Mouse (Mus musculus) hindbrain, postnatal 0 days (tissue): ENCODE measurements around the gene Slc13a4. TPM values are rescaled to one million over a fixed set of nuclear protein-coding genes. Genes with fewer than 3 reads are reported as not detected.

Experiments
- ATAC-seq: fragments of 200-750 bp; cut with Nextera tagmentation; 2 replicates; pipeline ENCODE4 v1.8.0; 2017; ENCODE audit warnings: mild to moderate bottlenecking, moderate TSS enrichment, moderate library complexity
- DNase-seq: peaks from one replicate; pipeline ENCODE4 v3.0.0-alpha.2; 2015; ENCODE audit warnings: low spot score
- H3K27ac ChIP-seq: fragments of 300-500 bp; sonication (generic); 2 replicates; pipeline ENCODE4 v1.5.1; 2014; ENCODE audit warnings: mild to moderate bottlenecking
- H3K27me3 ChIP-seq: fragments of 300-500 bp; sonication (generic); 2 replicates; pipeline ENCODE4 v1.6.1; 2014; ENCODE audit warnings: low read length, mixed read lengths; ENCODE audit not compliant: insufficient read depth
- H3K36me3 ChIP-seq: fragments of 300-500 bp; sonication (generic); 2 replicates; pipeline ENCODE4 v1.6.1; 2014; ENCODE audit warnings: low read length, mixed read lengths; ENCODE audit not compliant: insufficient read depth
- H3K4me1 ChIP-seq: fragments of 300-500 bp; sonication (generic); 2 replicates; pipeline ENCODE4 v1.6.1; 2014; ENCODE audit warnings: antibody characterized with exemption, low read length, mixed read lengths; ENCODE audit not compliant: insufficient read depth
- H3K4me2 ChIP-seq: fragments of 300-500 bp; sonication (generic); 2 replicates; pipeline ENCODE4 v1.6.1; 2014; ENCODE audit warnings: low read depth, mild to moderate bottlenecking, low read length, moderate library complexity, mixed read lengths
- H3K4me3 ChIP-seq: fragments of 300-500 bp; sonication (generic); 2 replicates; pipeline ENCODE4 v1.5.1; 2014; ENCODE audit warnings: low read length
- H3K9ac ChIP-seq: fragments of 300-500 bp; sonication (generic); replicated peaks from 2 replicates; pipeline ENCODE4 v1.6.1; 2014; ENCODE audit warnings: mild to moderate bottlenecking, low read length, moderate library complexity, mixed read lengths
- H3K9me3 ChIP-seq: fragments of 300-500 bp; sonication (generic); 2 replicates; pipeline ENCODE4 v1.6.1; 2016; ENCODE audit warnings: low read length, mixed read lengths
- CTCF ChIP-seq: IDR thresholded peaks from 2 replicates; pipeline ENCODE4 v1.5.1; 2016; ENCODE audit warnings: antibody characterized with exemption, control low read depth, low read depth
- WGBS: fragments of 180-500 bp; shearing (Covaris S2); extraction: QIAGEN DNeasy Blood & Tissue Kit; methylation state at CpG from one replicate; pipeline ENCODE4 v1.1.7; 2014; 5-methylcytosine and 5-hydroxymethylcytosine counted together
- polyA plus RNA-seq: library from polyadenylated mRNA; unstranded; fragments of >200 nt; fragmentation: Nextera tagmentation; extraction: Ambion mirVana; gene quantifications from 2 replicates; pipeline ENCODE4 v1.2.1, GENCODE M21; 2015
- total RNA-seq: library from RNA; depleted of rRNA; stranded (reverse); fragments of >200 nt; gene quantifications from 2 replicates; pipeline ENCODE4 v1.2.3, GENCODE M21; 2014; rRNA removed

The Slc13a4 gene
- total RNA-seq (13.7 and 22.2 TPM in 2 replicates), polyA plus RNA-seq (14.2 and 14.6 TPM in 2 replicates)

DNA sequence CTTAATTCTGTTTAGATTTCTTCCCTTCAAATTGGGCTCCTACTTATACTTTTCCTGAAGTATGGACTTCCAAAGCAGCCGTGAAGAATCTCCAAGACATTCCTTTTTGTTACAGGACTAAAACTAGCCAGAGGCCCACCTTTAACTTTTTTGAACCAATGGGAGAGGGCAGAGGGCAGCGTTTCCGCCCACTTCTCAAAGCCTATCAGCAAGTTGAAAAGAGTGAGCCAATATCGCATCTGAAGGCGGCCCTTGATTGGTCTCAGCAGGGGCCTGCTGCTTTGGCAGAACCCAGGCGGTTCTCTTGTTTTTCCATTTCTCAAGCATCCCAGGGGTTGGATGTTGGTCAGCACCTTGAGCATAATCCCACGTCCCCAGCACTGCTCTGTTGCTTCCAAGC is at the start of gene Slc13a4:
Gene Slc13a4, minus strand, starts transcription at position 95 of the 400 bp plus-strand sequence.
- no peak for TF ChIP-seq CTCF
- ATAC-seq (no peak), DNase-seq (no peak)
- Histone ChIP-seq H3K27ac (no peak within 1 kb of the TSS), H3K9me3 (no peaks in the 10 kb centered on the region), H3K4me1 (no peaks in the 10 kb centered on the region), H3K9ac (no peak within 1 kb of the TSS), H3K4me3 (no peak within 1 kb of the TSS), H3K27me3 (no peaks in the 10 kb centered on the region), H3K4me2 (no peak within 1 kb of the TSS), H3K36me3 (no peaks in the 10 kb centered on the region)
- 21% methylated on average over 7 of the region's 7 CpGs for WGBS

DNA sequence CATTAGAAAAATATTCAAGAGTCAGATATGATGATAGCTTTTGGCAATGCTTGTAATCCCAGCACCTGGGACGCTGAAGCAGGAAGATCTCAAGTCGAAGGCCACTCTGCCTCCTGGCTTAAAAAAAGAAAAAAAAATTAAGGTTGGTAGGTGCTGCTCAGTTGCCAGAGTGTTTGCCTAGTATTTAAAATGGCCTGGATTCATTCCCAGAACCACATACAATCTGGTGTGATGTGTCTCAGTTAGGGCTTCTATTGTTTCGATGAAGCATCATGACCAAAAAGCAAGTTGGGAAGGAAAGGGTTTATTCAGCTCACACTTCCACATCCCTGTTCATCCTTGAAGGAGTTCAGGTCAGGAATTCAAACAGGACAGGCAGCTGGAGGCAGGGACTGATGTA is 47.4 kb upstream of the Slc13a4 start:
- no peak overlapping the region for H3K27ac ChIP-seq
- H3K4me3 ChIP-seq = no peak overlapping the region
- no peaks in the 10 kb centered on the region for H3K27me3 ChIP-seq
- no peak overlapping the region for H3K4me2 ChIP-seq
- peaks cover 6% of the 10 kb centered on the region for H3K4me1 ChIP-seq
- no peak overlapping the region for H3K9ac ChIP-seq
- DNase-seq = no peak
- WGBS = 82% methylated on average over 3 of the region's 3 CpGs
- no peak for ATAC-seq
- TF ChIP-seq CTCF = no peak
- H3K9me3 ChIP-seq = no peaks in the 10 kb centered on the region
- no peaks in the 10 kb centered on the region for H3K36me3 ChIP-seq

GRCm38 (mm10) chr6:35354622-35354998 is 46.7 kb upstream of the Slc13a4 start:
- Histone ChIP-seq H3K36me3 (no peaks in the 10 kb centered on the region), H3K4me2 (peak overlapping the region; percentile 27), H3K9me3 (no peaks in the 10 kb centered on the region), H3K4me3 (no peak overlapping the region), H3K27ac (no peak overlapping the region), H3K9ac (no peak overlapping the region), H3K27me3 (no peaks in the 10 kb centered on the region), H3K4me1 (peaks cover 6% of the 10 kb centered on the region)
- 15% methylated on average over 6 of the region's 6 CpGs for WGBS
- ATAC-seq (peak; percentile 51; the same call in 1 of the 2 replicates), DNase-seq (peak; percentile 25)
- no peak for TF ChIP-seq CTCF

GRCm38 (mm10) chr6:35353846-35354621 is 46.1 kb upstream of the Slc13a4 start:
- H3K27me3 ChIP-seq = no peaks in the 10 kb centered on the region
- H3K36me3 ChIP-seq = no peaks in the 10 kb centered on the region
- no peak overlapping the region for H3K4me3 ChIP-seq
- ATAC-seq = 0 out of 2 replicates have a peak, but pooled peaks have one; percentile 38
- no peak overlapping the region for H3K9ac ChIP-seq
- H3K4me1 ChIP-seq = peaks cover 6% of the 10 kb centered on the region
- no peak for DNase-seq
- H3K9me3 ChIP-seq = no peaks in the 10 kb centered on the region
- H3K27ac ChIP-seq = no peak overlapping the region
- 14% methylated on average over 16 of the region's 18 CpGs for WGBS
- TF ChIP-seq CTCF = no peak
- peak overlapping the region; percentile 27 for H3K4me2 ChIP-seq

DNA sequence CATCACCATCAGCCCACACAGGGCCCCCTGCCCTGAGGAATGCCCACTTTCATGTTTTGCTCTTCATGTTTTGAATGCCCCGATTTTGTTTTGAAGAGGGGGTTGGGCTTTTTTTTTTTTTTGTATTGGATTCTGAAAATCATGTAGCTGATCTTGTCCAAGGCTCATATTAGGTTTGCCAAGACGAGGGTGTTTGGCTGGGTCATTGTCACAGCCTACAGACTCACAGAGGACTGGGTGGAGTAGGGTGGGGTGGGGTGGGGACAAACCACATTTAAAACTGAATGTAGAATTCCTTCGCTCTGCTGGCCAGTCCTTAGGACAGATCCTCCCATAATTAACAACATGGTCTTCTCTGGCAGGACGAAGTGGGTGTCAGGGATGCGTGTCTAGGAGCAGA is 45.5 kb upstream of the Slc13a4 start:
- WGBS = 56% methylated on average over 5 of the region's 5 CpGs
- TF ChIP-seq CTCF = no peak

DNA sequence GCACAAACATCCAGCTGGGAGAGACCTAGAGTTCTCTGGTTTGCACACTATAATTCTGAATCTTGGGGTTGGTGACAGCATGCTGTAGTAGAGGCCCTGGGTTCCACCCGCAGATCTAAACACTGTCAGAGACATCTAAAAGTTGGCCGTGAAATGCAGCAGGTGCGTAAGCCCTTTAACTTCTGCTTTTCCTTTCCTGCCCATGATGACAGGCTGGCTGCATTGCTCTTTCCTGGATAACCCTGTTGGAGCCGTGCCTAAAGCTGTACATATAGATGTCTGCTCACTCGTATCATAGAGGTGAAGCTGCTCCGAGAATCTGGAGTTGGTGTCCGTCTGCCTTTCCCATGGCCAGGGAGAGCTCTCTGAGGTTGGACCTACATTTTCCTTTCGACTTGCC is 44.9 kb upstream of the Slc13a4 start:
- 81% methylated on average over 8 of the region's 8 CpGs for WGBS
- Histone ChIP-seq H3K4me2 (no peak overlapping the region), H3K4me3 (no peak overlapping the region), H3K4me1 (peaks cover 6% of the 10 kb centered on the region), H3K9ac (no peak overlapping the region), H3K9me3 (no peaks in the 10 kb centered on the region), H3K36me3 (no peaks in the 10 kb centered on the region), H3K27me3 (no peaks in the 10 kb centered on the region), H3K27ac (no peak overlapping the region)
- ATAC-seq (no peak), DNase-seq (no peak)
- TF ChIP-seq CTCF = no peak

More for the DNA sequence above, 45.5 kb upstream of the Slc13a4 start:
- no peaks in the 10 kb centered on the region for H3K36me3 ChIP-seq
- H3K9ac ChIP-seq = no peak overlapping the region
- DNase-seq (no peak), ATAC-seq (no peak)
- H3K9me3 ChIP-seq = no peaks in the 10 kb centered on the region
- H3K4me2 ChIP-seq = no peak overlapping the region
- no peaks in the 10 kb centered on the region for H3K27me3 ChIP-seq
- H3K4me1 ChIP-seq = peaks cover 6% of the 10 kb centered on the region
- no peak overlapping the region for H3K27ac ChIP-seq
- H3K4me3 ChIP-seq = no peak overlapping the region

DNA sequence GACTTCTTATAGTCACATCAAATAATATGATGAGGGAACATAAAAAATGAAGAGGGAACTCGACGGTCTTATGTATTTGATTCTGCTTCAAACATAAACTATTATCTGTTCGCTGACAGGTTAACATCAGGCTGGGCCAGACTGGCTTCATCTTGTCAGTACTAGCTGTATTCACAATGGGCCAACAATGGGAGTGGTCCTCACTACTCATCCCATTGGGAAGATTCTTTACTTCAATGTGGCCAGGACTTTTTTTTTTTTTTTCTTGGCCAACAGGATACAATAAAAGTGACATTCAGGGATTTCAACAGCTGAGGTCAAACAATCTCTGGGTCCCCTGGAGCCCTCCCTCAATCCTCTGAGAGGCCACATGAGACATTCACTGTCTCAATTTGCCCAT is 43.9 kb upstream of the Slc13a4 start:
- 97% methylated on average over 3 of the region's 3 CpGs for WGBS
- ATAC-seq (no peak), DNase-seq (no peak)
- Histone ChIP-seq H3K4me1 (peaks cover 6% of the 10 kb centered on the region), H3K27ac (no peak overlapping the region), H3K36me3 (no peaks in the 10 kb centered on the region), H3K9me3 (no peaks in the 10 kb centered on the region), H3K27me3 (no peaks in the 10 kb centered on the region), H3K4me2 (no peak overlapping the region), H3K4me3 (no peak overlapping the region), H3K9ac (no peak overlapping the region)
- no peak for TF ChIP-seq CTCF
